Mouse (Mus musculus) effector memory CD4-positive, alpha-beta T cell, adult 7 months (primary cell): ENCODE results near the gene Adig. TPM values are rescaled to one million over a fixed set of nuclear protein-coding genes. Genes with fewer than 3 reads are reported as not detected.

ENCODE experiments used
- polyA plus RNA-seq: library from polyadenylated mRNA; unstranded; fragments of 100-300 nt; shearing (Covaris generic); gene quantifications from one replicate; pipeline ENCODE4 v1.2.1, GENCODE M21; 2017

The Adig gene
- 1.00 TPM for polyA plus RNA-seq

GRCm38 (mm10) chr2:158501836-158502812 is at the start of gene Adig:
Gene Adig (plus strand): TSS chr2:158502612.

GRCm38 (mm10) chr2:158512528-158512927 is 10.1 kb downstream of the Adig start, which contains the start of gene Arhgap40:
Gene Arhgap40 (plus strand): TSS chr2:158512796.

Other genes starting within 250 kb of the Adig start
- gene Bpi, start 244.5 kb upstream of the Adig start, polyA plus RNA-seq = not detected
- 0.96 TPM for gene Lbp, start 196.1 kb upstream of the Adig start, polyA plus RNA-seq
- not detected for gene Snhg11, start 127.0 kb upstream of the Adig start, polyA plus RNA-seq
- gene Ralgapb, start 92.8 kb upstream of the Adig start, polyA plus RNA-seq = 44.5 TPM
- not detected for gene Arhgap40, start 10.2 kb downstream of the Adig start, polyA plus RNA-seq
- 0.27 TPM for gene Slc32a1, start 108.2 kb downstream of the Adig start, polyA plus RNA-seq
- gene Actr5, start 122.3 kb downstream of the Adig start, polyA plus RNA-seq = 56.7 TPM
- gene Ppp1r16b, start 162.8 kb downstream of the Adig start, polyA plus RNA-seq = 81.9 TPM